Comparison of ENCODE assay signal across 8 mouse cellular contexts in the genomic region with DNA sequence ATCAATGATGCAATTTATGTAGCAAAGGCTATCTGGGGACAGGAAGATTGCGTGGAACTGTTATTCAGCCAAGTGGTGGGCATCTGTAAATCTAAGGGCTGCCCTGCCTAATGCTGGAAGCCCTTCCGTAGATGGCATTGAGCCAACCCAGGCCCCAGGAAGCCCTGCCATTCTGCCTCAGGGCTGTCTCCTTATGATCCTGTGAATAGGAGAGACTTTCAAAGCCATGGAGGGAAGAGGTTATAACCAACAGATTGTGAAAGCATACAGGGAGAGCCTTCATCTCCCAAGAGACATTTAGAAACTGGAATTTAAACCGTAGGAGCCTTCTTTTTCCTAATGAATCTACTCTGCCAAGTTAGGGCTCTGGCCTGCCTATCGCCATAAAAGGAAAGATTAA. TPM values are rescaled to one million over a fixed set of nuclear protein-coding genes. Genes with fewer than 3 reads are reported as not detected.
DNase-seq lines count a peak whose midpoint lies in the region; ATAC-seq lines count a peak whose summit lies in the region.

No protein-coding gene starts in this region.

- no peak for ATAC-seq in limb, embryonic 12.5 days (ENCODE audit: insufficient number of reproducible peaks, insufficient read depth, low FRiP score, low TSS enrichment, low read depth)
- no peak for ATAC-seq in embryonic facial prominence, embryonic 14.5 days (ENCODE audit: low read depth)
- ATAC-seq in liver, embryonic 16.5 days (ENCODE audit: low read depth), result no peak

- no peaks in the 10 kb centered on the region for H3K27me3 ChIP-seq in limb, embryonic 12.5 days
- no peaks in the 10 kb centered on the region for H3K27me3 ChIP-seq in limb, embryonic 10.5 days (ENCODE audit: low read depth, poor library complexity, severe bottlenecking)
- H3K27me3 ChIP-seq in embryonic facial prominence, embryonic 14.5 days (replicated peaks; ENCODE audit: control insufficient read depth, insufficient read depth, low read length), result no peaks in the 10 kb centered on the region
- H3K27me3 ChIP-seq in liver, embryonic 16.5 days (ENCODE audit: control insufficient read depth, insufficient read depth, low read depth, low read length), result no peaks in the 10 kb centered on the region

- H3K4me1 ChIP-seq in limb, embryonic 12.5 days (replicated peaks), result peaks cover 26% of the 10 kb centered on the region
- peaks cover 21% of the 10 kb centered on the region for H3K4me1 ChIP-seq in limb, embryonic 10.5 days
- peaks cover 21% of the 10 kb centered on the region for H3K4me1 ChIP-seq in embryonic facial prominence, embryonic 14.5 days (ENCODE audit: control insufficient read depth, insufficient read depth, low read length)
- no peaks in the 10 kb centered on the region for H3K4me1 ChIP-seq in liver, embryonic 16.5 days (ENCODE audit: control insufficient read depth, low read depth, low read length)

- H3K9me3 ChIP-seq in limb, embryonic 12.5 days, result no peaks in the 10 kb centered on the region
- no peaks in the 10 kb centered on the region for H3K9me3 ChIP-seq in limb, embryonic 10.5 days (replicated peaks)
- no peaks in the 10 kb centered on the region for H3K9me3 ChIP-seq in embryonic facial prominence, embryonic 14.5 days (ENCODE audit: control insufficient read depth, low read length)
- H3K9me3 ChIP-seq in liver, embryonic 16.5 days (replicated peaks; ENCODE audit: control insufficient read depth, low read length), result no peaks in the 10 kb centered on the region

- peak overlapping the region; percentile 31; the same call in 1 of the 2 replicates for H3K4me2 ChIP-seq in limb, embryonic 12.5 days
- H3K4me2 ChIP-seq in embryonic facial prominence, embryonic 14.5 days (ENCODE audit: low read depth, low read length), result peak overlapping the region; percentile 50
- peak overlapping the region; percentile 49 for H3K4me2 ChIP-seq in liver, embryonic 16.5 days (ENCODE audit: low read depth, low read length)

- WGBS in limb, embryonic 12.5 days, result 71% methylated on average over 4 of the region's 4 CpGs
- 82% methylated on average over 4 of the region's 4 CpGs for WGBS in limb, embryonic 10.5 days
- 62% methylated on average over 4 of the region's 4 CpGs for WGBS in embryonic facial prominence, embryonic 14.5 days
- WGBS in liver, embryonic 16.5 days (ENCODE audit: insufficient replicate concordance), result 60% methylated on average over 4 of the region's 4 CpGs

- H3K9ac ChIP-seq in limb, embryonic 12.5 days (replicated peaks), result no peak overlapping the region
- peak overlapping the region; percentile 46; the same call in 1 of the 2 replicates for H3K9ac ChIP-seq in embryonic facial prominence, embryonic 14.5 days (ENCODE audit: low read depth, low read length)
- H3K9ac ChIP-seq in liver, embryonic 16.5 days (ENCODE audit: low read depth, low read length), result no peak overlapping the region

- no peaks in the 10 kb centered on the region for H3K36me3 ChIP-seq in limb, embryonic 12.5 days
- no peaks in the 10 kb centered on the region for H3K36me3 ChIP-seq in limb, embryonic 10.5 days
- no peaks in the 10 kb centered on the region for H3K36me3 ChIP-seq in embryonic facial prominence, embryonic 14.5 days (ENCODE audit: control insufficient read depth, insufficient read depth, low read length)
- no peaks in the 10 kb centered on the region for H3K36me3 ChIP-seq in liver, embryonic 16.5 days (ENCODE audit: control insufficient read depth, insufficient read depth)

- no peak overlapping the region for H3K4me3 ChIP-seq in limb, embryonic 12.5 days (replicated peaks)
- no peak overlapping the region for H3K4me3 ChIP-seq in limb, embryonic 10.5 days
- peak overlapping the region; percentile 24 for H3K4me3 ChIP-seq in embryonic facial prominence, embryonic 14.5 days (ENCODE audit: low read depth, low read length)
- H3K4me3 ChIP-seq in liver, embryonic 16.5 days (ENCODE audit: low read depth, low read length), result peak overlapping the region; percentile 46

- H3K27ac ChIP-seq in limb, embryonic 12.5 days, result no peak overlapping the region
- H3K27ac ChIP-seq in limb, embryonic 10.5 days, result no peak overlapping the region
- H3K27ac ChIP-seq in embryonic facial prominence, embryonic 14.5 days (replicated peaks; ENCODE audit: low read depth, low read length), result peak overlapping the region; percentile 86; the same call in 1 of the 2 replicates
- H3K27ac ChIP-seq in liver, embryonic 16.5 days (ENCODE audit: low read length), result no peak overlapping the region

- no peak for DNase-seq in limb, embryonic 10.5 days (ENCODE audit: low spot score)
- no peak for DNase-seq in embryonic facial prominence, embryonic 14.5 days (ENCODE audit: low spot score)
- DNase-seq in heart, postnatal 4 days, result peak; percentile 70
- DNase-seq in frontal cortex, adult 2 months (ENCODE audit: extremely low spot score in 1 of 2, low spot score in 1 of 2), result no peak
- no peak for DNase-seq in right cerebral cortex, postnatal 36 days (ENCODE audit: low spot score in 2 of 2)
- DNase-seq in embryo, embryonic 10.5 days (ENCODE audit: low spot score), result no peak

RNA-seq across cellular contexts. Expression of gene Cavin2, which starts 1.7 kb away (rescaled TPM):
- 6.3 and 8.2 TPM in 2 replicates for polyA plus RNA-seq in limb, embryonic 12.5 days (2016; fragmentation: Nextera tagmentation; extraction: Ambion mirVana)
- 1.9 and 3.1 TPM in 2 replicates for polyA plus RNA-seq in limb, embryonic 10.5 days (2016; fragmentation: Nextera tagmentation; extraction: Ambion mirVana)
- polyA plus RNA-seq in embryonic facial prominence, embryonic 14.5 days (2014; fragmentation: Nextera tagmentation; extraction: Ambion mirVana), result 78.2 and 81.6 TPM in 2 replicates
- 100 to 1,000 TPM; 203 to 211 TPM for total RNA-seq in heart, postnatal 4 days (2021)
- polyA plus RNA-seq in liver, embryonic 16.5 days (2015; fragmentation: Nextera tagmentation; extraction: Ambion mirVana), result 23.7 and 24.9 TPM in 2 replicates
- polyA plus RNA-seq in frontal cortex, adult 2 months (2012; rRNA removed), result 8.1 and 8.3 TPM in 2 replicates

Comparison
In these comparisons a context has a peak if more than half of its experiments do, and no peak if none do; other contexts are left out.
1. H3K4me3 ChIP-seq: peak in embryonic facial prominence, embryonic 14.5 days (single experiment) and liver, embryonic 16.5 days (single experiment); none in limb, embryonic 12.5 days (single experiment) and limb, embryonic 10.5 days (single experiment).
2. Peak in every context shown above with its lines, with median percentiles within 50 percentile points of each other: H3K4me2 ChIP-seq.